Mouse (Mus musculus): ENCODE measurements around the gene Atad2b. TPM values are rescaled to one million over a fixed set of nuclear protein-coding genes. Genes with fewer than 3 reads are reported as not detected.
A peak's percentile ranks its signal among the peaks of the same experiment; 100 is the strongest.

Atad2b gene
- polyA plus RNA-seq (2015; fragmentation: Nextera tagmentation; extraction: Ambion mirVana): 5.3 and 6.0 TPM in 2 replicates

GRCm38 (mm10) chr12:4916994-4917804 is at the start of gene Atad2b:
TSS of gene Atad2b (plus strand) at chr12:4917353.
- peaks cover 10% of the 10 kb centered on the region for H3K4me1 ChIP-seq (ENCODE audit: control insufficient read depth, insufficient read depth, low read length)
- H3K9ac ChIP-seq (ENCODE audit: low read length): peak within 1 kb of the TSS; percentile 99
- H3K9me3 ChIP-seq (replicated peaks; ENCODE audit: control insufficient read depth, low read length): no peaks in the 10 kb centered on the region
- H3K27ac ChIP-seq (ENCODE audit: low read length): peak within 1 kb of the TSS; percentile 96
- H3K36me3 ChIP-seq (ENCODE audit: control insufficient read depth, insufficient read depth): no peaks in the 10 kb centered on the region
- H3K27me3 ChIP-seq (ENCODE audit: control insufficient read depth, insufficient read depth, low read length): no peaks in the 10 kb centered on the region
- ATAC-seq (replicated peaks; ENCODE audit: extremely low read depth, insufficient read depth, low FRiP score): peak; percentile 95
- WGBS: under 1% methylated on average over 80 of the region's 89 CpGs
- peak within 1 kb of the TSS; percentile 97 for H3K4me3 ChIP-seq (ENCODE audit: low read length)
- H3K4me2 ChIP-seq (ENCODE audit: low read depth, low read length): peak within 1 kb of the TSS; percentile 81

- H3K27me3 ChIP-seq (ENCODE audit: control insufficient read depth, insufficient read depth, low read length): no peaks in the 10 kb centered on the region
- ATAC-seq (replicated peaks; ENCODE audit: extremely low read depth, insufficient read depth, low FRiP score): no peak
- no peak overlapping the region for H3K4me3 ChIP-seq (ENCODE audit: low read length)
- no peak overlapping the region for H3K4me2 ChIP-seq (ENCODE audit: low read depth, low read length)
- peaks cover 11% of the 10 kb centered on the region for H3K4me1 ChIP-seq (ENCODE audit: control insufficient read depth, insufficient read depth, low read length)
- no peak overlapping the region for H3K9ac ChIP-seq (ENCODE audit: low read length)
- WGBS: 77% methylated on average over 8 of the region's 8 CpGs
- no peaks in the 10 kb centered on the region for H3K9me3 ChIP-seq (replicated peaks; ENCODE audit: control insufficient read depth, low read length)
- H3K36me3 ChIP-seq (ENCODE audit: control insufficient read depth, insufficient read depth): no peaks in the 10 kb centered on the region
- no peak overlapping the region for H3K27ac ChIP-seq (ENCODE audit: low read length)
These were observed 48.2 kb upstream of the Atad2b start for GRCm38 (mm10) chr12:4868924-4869323.

- WGBS: 88% methylated on average over 5 of the region's 5 CpGs
- Histone ChIP-seq H3K9me3 (replicated peaks; ENCODE audit: control insufficient read depth, low read length) (no peaks in the 10 kb centered on the region), H3K4me3 (ENCODE audit: low read length) (no peak overlapping the region), H3K36me3 (ENCODE audit: control insufficient read depth, insufficient read depth) (no peaks in the 10 kb centered on the region), H3K27me3 (ENCODE audit: control insufficient read depth, insufficient read depth, low read length) (no peaks in the 10 kb centered on the region), H3K4me1 (ENCODE audit: control insufficient read depth, insufficient read depth, low read length) (peaks cover 15% of the 10 kb centered on the region), H3K4me2 (ENCODE audit: low read depth, low read length) (no peak overlapping the region), H3K9ac (ENCODE audit: low read length) (no peak overlapping the region), H3K27ac (ENCODE audit: low read length) (no peak overlapping the region)
- no peak for ATAC-seq (replicated peaks; ENCODE audit: extremely low read depth, insufficient read depth, low FRiP score)
These were observed 45.9 kb upstream of the Atad2b start for GRCm38 (mm10) chr12:4871260-4871659.

- Histone ChIP-seq H3K9ac (ENCODE audit: low read length) (no peak overlapping the region), H3K36me3 (ENCODE audit: control insufficient read depth, insufficient read depth) (no peaks in the 10 kb centered on the region), H3K4me1 (ENCODE audit: control insufficient read depth, insufficient read depth, low read length) (peaks cover 15% of the 10 kb centered on the region), H3K9me3 (replicated peaks; ENCODE audit: control insufficient read depth, low read length) (no peaks in the 10 kb centered on the region), H3K27me3 (ENCODE audit: control insufficient read depth, insufficient read depth, low read length) (no peaks in the 10 kb centered on the region), H3K4me3 (ENCODE audit: low read length) (no peak overlapping the region), H3K4me2 (ENCODE audit: low read depth, low read length) (no peak overlapping the region), H3K27ac (ENCODE audit: low read length) (no peak overlapping the region)
- 38% methylated on average over 4 of the region's 4 CpGs for WGBS
- ATAC-seq (replicated peaks; ENCODE audit: extremely low read depth, insufficient read depth, low FRiP score): no peak
These were observed 44.9 kb upstream of the Atad2b start for GRCm38 (mm10) chr12:4872273-4872672.

- no peak overlapping the region for H3K9ac ChIP-seq (ENCODE audit: low read length)
- WGBS: 60% methylated on average over 5 of the region's 5 CpGs
- H3K4me2 ChIP-seq (ENCODE audit: low read depth, low read length): no peak overlapping the region
- H3K27ac ChIP-seq (ENCODE audit: low read length): no peak overlapping the region
- H3K9me3 ChIP-seq (replicated peaks; ENCODE audit: control insufficient read depth, low read length): no peaks in the 10 kb centered on the region
- peaks cover 15% of the 10 kb centered on the region for H3K4me1 ChIP-seq (ENCODE audit: control insufficient read depth, insufficient read depth, low read length)
- H3K4me3 ChIP-seq (ENCODE audit: low read length): no peak overlapping the region
- no peaks in the 10 kb centered on the region for H3K27me3 ChIP-seq (ENCODE audit: control insufficient read depth, insufficient read depth, low read length)
- H3K36me3 ChIP-seq (ENCODE audit: control insufficient read depth, insufficient read depth): no peaks in the 10 kb centered on the region
- no peak for ATAC-seq (replicated peaks; ENCODE audit: extremely low read depth, insufficient read depth, low FRiP score)
These were observed 44.1 kb upstream of the Atad2b start for GRCm38 (mm10) chr12:4872983-4873477.

- ATAC-seq (replicated peaks; ENCODE audit: extremely low read depth, insufficient read depth, low FRiP score): no peak
- Histone ChIP-seq H3K4me1 (ENCODE audit: control insufficient read depth, insufficient read depth, low read length) (peaks cover 15% of the 10 kb centered on the region), H3K4me2 (ENCODE audit: low read depth, low read length) (peak overlapping the region; percentile 92), H3K9ac (ENCODE audit: low read length) (peak overlapping the region; percentile 65), H3K4me3 (ENCODE audit: low read length) (peak overlapping the region; percentile 41), H3K9me3 (replicated peaks; ENCODE audit: control insufficient read depth, low read length) (no peaks in the 10 kb centered on the region), H3K27me3 (ENCODE audit: control insufficient read depth, insufficient read depth, low read length) (no peaks in the 10 kb centered on the region), H3K36me3 (ENCODE audit: control insufficient read depth, insufficient read depth) (peaks cover 3% of the 10 kb centered on the region; the same call in 1 of the 2 replicates), H3K27ac (ENCODE audit: low read length) (no peak overlapping the region)
- 70% methylated on average over 6 of the region's 6 CpGs for WGBS
These were observed 43.6 kb upstream of the Atad2b start for GRCm38 (mm10) chr12:4873531-4873930.

- Histone ChIP-seq H3K9ac (ENCODE audit: low read length) (peak within 1 kb of the TSS; percentile 65), H3K4me2 (ENCODE audit: low read depth, low read length) (peak within 1 kb of the TSS; percentile 92), H3K9me3 (replicated peaks; ENCODE audit: control insufficient read depth, low read length) (no peaks in the 10 kb centered on the region), H3K27me3 (ENCODE audit: control insufficient read depth, insufficient read depth, low read length) (no peaks in the 10 kb centered on the region), H3K4me1 (ENCODE audit: control insufficient read depth, insufficient read depth, low read length) (peaks cover 15% of the 10 kb centered on the region), H3K27ac (ENCODE audit: low read length) (peak within 1 kb of the TSS; percentile 14; the same call in 1 of the 2 replicates), H3K36me3 (ENCODE audit: control insufficient read depth, insufficient read depth) (peaks cover 8% of the 10 kb centered on the region), H3K4me3 (ENCODE audit: low read length) (peak within 1 kb of the TSS; percentile 41)
- WGBS: 3% methylated on average over 24 of the region's 24 CpGs
- ATAC-seq (replicated peaks; ENCODE audit: extremely low read depth, insufficient read depth, low FRiP score): peak; percentile 90
These were observed 42.8 kb upstream of the Atad2b start, which contains the start of gene Mfsd2b for GRCm38 (mm10) chr12:4874161-4874927. TSS of gene Mfsd2b (minus strand) at chr12:4874359.

- H3K27me3 ChIP-seq (ENCODE audit: control insufficient read depth, insufficient read depth, low read length): no peaks in the 10 kb centered on the region
- H3K4me1 ChIP-seq (ENCODE audit: control insufficient read depth, insufficient read depth, low read length): peaks cover 15% of the 10 kb centered on the region
- H3K4me3 ChIP-seq (ENCODE audit: low read length): no peak overlapping the region
- H3K36me3 ChIP-seq (ENCODE audit: control insufficient read depth, insufficient read depth): peaks cover 12% of the 10 kb centered on the region
- no peak for ATAC-seq (replicated peaks; ENCODE audit: extremely low read depth, insufficient read depth, low FRiP score)
- no peaks in the 10 kb centered on the region for H3K9me3 ChIP-seq (replicated peaks; ENCODE audit: control insufficient read depth, low read length)
- H3K4me2 ChIP-seq (ENCODE audit: low read depth, low read length): no peak overlapping the region
- WGBS: 86% methylated on average over 8 of the region's 8 CpGs
- no peak overlapping the region for H3K27ac ChIP-seq (ENCODE audit: low read length)
- no peak overlapping the region for H3K9ac ChIP-seq (ENCODE audit: low read length)
These were observed 41.5 kb upstream of the Atad2b start for GRCm38 (mm10) chr12:4875623-4876022.

Data from heart, embryonic 16.5 days (tissue).